Comparison of ENCODE assay signal across 8 mouse cellular contexts in genomic region chr11:69935137-69935879, GRCm38 (mm10). TPM values are rescaled to one million over a fixed set of nuclear protein-coding genes. Genes with fewer than 3 reads are reported as not detected.
DNase-seq lines count a peak whose midpoint lies in the region; ATAC-seq and TF ChIP-seq lines count a peak whose summit lies in the region.

TSS of gene Ybx2 (plus strand) at chr11:69935796.

- peak within 1 kb of the TSS; percentile 59 to 82 for H3K4me3 ChIP-seq in ES-E14 (ENCODE audit: insufficient read depth in 1 of 2, low read depth in 1 of 2, low read length in 2 of 2, poor library complexity in 1 of 2, severe bottlenecking in 1 of 2)
- H3K4me3 ChIP-seq in forebrain, embryonic 15.5 days = peak within 1 kb of the TSS; percentile 54
- peak within 1 kb of the TSS; percentile 50 for H3K4me3 ChIP-seq in liver, postnatal 0 days (ENCODE audit: low read depth, low read length)
- peak within 1 kb of the TSS; percentile 50 for H3K4me3 ChIP-seq in neural tube, embryonic 14.5 days (ENCODE audit: low read depth, low read length)

- H3K36me3 ChIP-seq in ES-E14 (ENCODE audit: control insufficient read depth, insufficient read depth, low read length, poor library complexity, severe bottlenecking) = no peaks in the 10 kb centered on the region
- H3K36me3 ChIP-seq in forebrain, embryonic 15.5 days = no peaks in the 10 kb centered on the region
- no peaks in the 10 kb centered on the region for H3K36me3 ChIP-seq in liver, postnatal 0 days (replicated peaks; ENCODE audit: insufficient read depth, low read length)
- no peaks in the 10 kb centered on the region for H3K36me3 ChIP-seq in neural tube, embryonic 14.5 days (ENCODE audit: control insufficient read depth, insufficient read depth, low read length)

- 1% methylated on average over 61 of the region's 62 CpGs for WGBS in forebrain, embryonic 15.5 days
- WGBS in liver, postnatal 0 days (ENCODE audit: insufficient replicate concordance) = 2% methylated on average over 43 of the region's 62 CpGs
- 2% methylated on average over 53 of the region's 62 CpGs for WGBS in neural tube, embryonic 14.5 days

- peak; percentile 94 for ATAC-seq in forebrain, embryonic 15.5 days (replicated peaks)
- peak; percentile 63 for ATAC-seq in liver, postnatal 0 days
- peak; percentile 88 for ATAC-seq in neural tube, embryonic 14.5 days (ENCODE audit: low read depth)

- 0 out of 2 replicates have a peak, but pooled peaks have one; percentile 19 for TF ChIP-seq CTCF in liver, postnatal 0 days (IDR thresholded peaks at IDR 0.05; ENCODE audit: low read depth)

- TF ChIP-seq EP300 in liver, postnatal 0 days (IDR thresholded peaks at IDR 0.05; ENCODE audit: low read depth) = no peak

- in situ Hi-C loops in ES-E14 (cut with MboI; ENCODE audit: low sequenced_read_pairs in 2 of 2, unreplicated experiment in 2 of 2) = loop anchor here in 1 of 2 experiments (10.0 kb wide), 1 partner anchor 279 kb away; the partner anchor contains the start of gene Slc16a11

- peak within 1 kb of the TSS; percentile 77 for H3K9ac ChIP-seq in ES-E14 (ENCODE audit: insufficient read depth, low read depth, low read length, poor library complexity, severe bottlenecking)
- H3K9ac ChIP-seq in forebrain, embryonic 15.5 days (replicated peaks) = peak within 1 kb of the TSS; percentile 52
- 0 out of 2 replicates have a peak within 1 kb of the TSS, but pooled peaks have one; percentile 8 for H3K9ac ChIP-seq in liver, postnatal 0 days (replicated peaks)
- peak within 1 kb of the TSS; percentile 60 for H3K9ac ChIP-seq in neural tube, embryonic 14.5 days (replicated peaks; ENCODE audit: low read depth, low read length)

- H3K4me1 ChIP-seq in ES-E14 (ENCODE audit: control insufficient read depth in 2 of 2, insufficient read depth in 2 of 2, low read length in 2 of 2, poor library complexity in 1 of 2) = peaks cover 0 to 22% of the 10 kb centered on the region in 2 experiments; a peak in 2 of 4 replicates
- H3K4me1 ChIP-seq in forebrain, embryonic 15.5 days = peaks cover 27% of the 10 kb centered on the region
- H3K4me1 ChIP-seq in liver, postnatal 0 days (ENCODE audit: insufficient read depth) = peaks cover 21% of the 10 kb centered on the region
- 0 out of 2 replicates have a peak, but pooled peaks cover 6% of the 10 kb centered on the region for H3K4me1 ChIP-seq in neural tube, embryonic 14.5 days (ENCODE audit: control insufficient read depth, insufficient read depth, low read length)

- H3K9me3 ChIP-seq in ES-E14 (ENCODE audit: control insufficient read depth, insufficient read depth, low read depth, low read length) = no peaks in the 10 kb centered on the region
- H3K9me3 ChIP-seq in forebrain, embryonic 15.5 days = no peaks in the 10 kb centered on the region
- no peaks in the 10 kb centered on the region for H3K9me3 ChIP-seq in liver, postnatal 0 days (ENCODE audit: low read length)
- no peaks in the 10 kb centered on the region for H3K9me3 ChIP-seq in neural tube, embryonic 14.5 days (ENCODE audit: control insufficient read depth, low read length)

- peak within 1 kb of the TSS; percentile 99 for H3K4me2 ChIP-seq in forebrain, embryonic 15.5 days (replicated peaks)
- H3K4me2 ChIP-seq in liver, postnatal 0 days (ENCODE audit: low read depth, low read length) = peak within 1 kb of the TSS; percentile 87
- peak within 1 kb of the TSS; percentile 99 for H3K4me2 ChIP-seq in neural tube, embryonic 14.5 days (ENCODE audit: low read depth, low read length)

- peaks cover 10% of the 10 kb centered on the region; the same call in 1 of the 2 replicates for H3K27me3 ChIP-seq in forebrain, embryonic 15.5 days
- peaks cover 52% of the 10 kb centered on the region for H3K27me3 ChIP-seq in liver, postnatal 0 days (ENCODE audit: insufficient read depth, low read length)
- peaks cover 16% of the 10 kb centered on the region for H3K27me3 ChIP-seq in neural tube, embryonic 14.5 days (ENCODE audit: control insufficient read depth, insufficient read depth, low read length)

- intact Hi-C loops in heart, postnatal 10 days (cut with DNase I) = loop anchor here (2.0 kb wide), 1 partner anchor 69 kb away; no protein-coding TSS in a partner anchor

- peak; percentile 93 for DNase-seq in ES-E14 (ENCODE audit: low read depth, low spot score)
- peak; percentile 94 for DNase-seq in cerebellum, adult 11-12 months
- DNase-seq in heart, postnatal 10 days = peak; percentile 91 to 92
- DNase-seq in kidney, postnatal 4 days = peak; percentile 92 to 95
- peak; percentile 87 for DNase-seq in liver, postnatal 0 days
- DNase-seq in testis, postnatal 10 days (ENCODE audit: low spot score) = peak; percentile 93

- peak within 1 kb of the TSS; percentile 54; the same call in 1 of the 2 replicates for H3K27ac ChIP-seq in ES-E14 (ENCODE audit: insufficient read depth, low read depth, low read length, poor library complexity, severe bottlenecking)
- no peak within 1 kb of the TSS for H3K27ac ChIP-seq in forebrain, embryonic 15.5 days (replicated peaks)
- no peak within 1 kb of the TSS for H3K27ac ChIP-seq in liver, postnatal 0 days (ENCODE audit: low read depth)
- no peak within 1 kb of the TSS for H3K27ac ChIP-seq in neural tube, embryonic 14.5 days (ENCODE audit: low read depth, low read length)

TF ChIP-seq in ES-E14, 5 proteins besides CTCF, POLR2A, EP300 and RAD21:
- TF ChIP-seq ZNF384 (IDR thresholded peaks at IDR 0.05; ENCODE audit: low read depth, low read length) (no peak), MAFK (IDR thresholded peaks at IDR 0.05; ENCODE audit: insufficient read depth, low read depth, low read length) (no peak), CHD2 (IDR thresholded peaks at IDR 0.05; ENCODE audit: low read depth, low read length) (no peak), HCFC1 (IDR thresholded peaks at IDR 0.05; ENCODE audit: borderline replicate concordance, insufficient read depth, low read length) (no peak), ZC3H11A (IDR thresholded peaks at IDR 0.05; ENCODE audit: borderline replicate concordance, low read depth, low read length) (no peak)

RNA-seq across cellular contexts. Expression of gene Ybx2, which starts in this region (rescaled TPM):
- total RNA-seq in ES-E14 (2012; rRNA removed) = 3.9 and 6.1 TPM in 2 replicates
- 5.6 and 5.8 TPM in 2 replicates for polyA plus RNA-seq in forebrain, embryonic 15.5 days (2015; fragmentation: Nextera tagmentation; extraction: Ambion mirVana)
- 10 to 100 TPM; 22.7 to 25.7 TPM for total RNA-seq in heart, postnatal 10 days (2021)
- not detected in 2 replicates for polyA plus RNA-seq in liver, postnatal 0 days (2015; fragmentation: Nextera tagmentation; extraction: Ambion mirVana)
- 5.9 and 11.1 TPM in 2 replicates for polyA plus RNA-seq in neural tube, embryonic 14.5 days (2014; fragmentation: Nextera tagmentation; extraction: Ambion mirVana)

Comparison
In these comparisons a context has a peak if more than half of its experiments do, and no peak if none do; other contexts are left out.
1. Peak in DNase-seq, ATAC-seq, H3K4me3 ChIP-seq, H3K9ac ChIP-seq and H3K4me2 ChIP-seq in liver, postnatal 0 days; RNA of the gene not detected or under 1 TPM.
2. H3K9ac ChIP-seq: peak in every context shown above with its lines; median percentile 77 in ES-E14; 60 in neural tube, embryonic 14.5 days; 52 in forebrain, embryonic 15.5 days; 8 in liver, postnatal 0 days.